Mouse (Mus musculus): ENCODE data around the gene Ifi206.

- TF ChIP-seq CTCF (IDR thresholded peaks at IDR 0.05; ENCODE audit: low read depth, low read length) = no peak
- TF ChIP-seq POLR2A (IDR thresholded peaks at IDR 0.05; ENCODE audit: extremely low read depth, insufficient read depth, low read length) = no peak
These were observed 49.6 kb downstream of the Ifi206 start for GRCm38 (mm10) chr1:173441210-173441609.

Measured in liver, adult 2 months (tissue).